Mouse (Mus musculus): ENCODE data around the gene Ttc7b. TPM values are rescaled to one million over a fixed set of nuclear protein-coding genes. Genes with fewer than 3 reads are reported as not detected.
A peak's percentile ranks its signal among the peaks of the same experiment; 100 is the strongest.

Gene Ttc7b
- total and polyA plus RNA-seq, 2 experiments = 7.7 to 10.7 TPM

DNA sequence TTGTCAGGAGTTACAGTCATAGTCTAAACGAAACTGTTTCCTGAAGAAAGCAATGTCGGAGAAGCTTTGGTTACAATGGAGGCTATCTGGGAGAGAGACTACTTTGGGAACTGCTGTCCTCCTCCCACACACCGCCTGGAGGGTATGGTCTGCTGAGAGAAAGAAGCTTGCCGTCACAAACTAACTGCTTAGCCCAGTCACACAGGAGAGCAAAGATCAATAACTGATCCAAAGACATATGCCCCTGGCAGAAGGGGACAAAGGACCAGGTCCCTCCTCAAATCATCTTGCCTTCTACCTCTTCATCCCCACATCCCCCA lies 117.7 kb downstream of the Ttc7b start:
- no peak for DNase-seq (ENCODE audit: extremely low read depth, low read depth, low spot score)
- WGBS = 94% methylated on average over 4 of the region's 4 CpGs
- H3K4me1 ChIP-seq (ENCODE audit: control insufficient read depth, insufficient read depth, low read length) = no peaks in the 10 kb centered on the region
- H3K79me2 ChIP-seq (ENCODE audit: control insufficient read depth, insufficient read depth, low read length) = no peaks in the 10 kb centered on the region
- H3K27me3 ChIP-seq (ENCODE audit: control insufficient read depth, insufficient read depth, low read length) = no peaks in the 10 kb centered on the region
- H3K36me3 ChIP-seq (ENCODE audit: control insufficient read depth, insufficient read depth, low read length) = peaks cover 21% of the 10 kb centered on the region
- no peak overlapping the region for H3K4me3 ChIP-seq (ENCODE audit: insufficient read depth, low read depth, low read length)
- H3K9ac ChIP-seq (ENCODE audit: low read depth, low read length) = no peak overlapping the region
- no peak overlapping the region for H3K27ac ChIP-seq (replicated peaks; ENCODE audit: insufficient read depth, low read depth, low read length)
- TF ChIP-seq POLR2A (IDR thresholded peaks at IDR 0.05; ENCODE audit: extremely low read depth, insufficient read depth, low read length) (no peak), CTCF (IDR thresholded peaks at IDR 0.05; ENCODE audit: low read depth, low read length) (no peak)

DNA sequence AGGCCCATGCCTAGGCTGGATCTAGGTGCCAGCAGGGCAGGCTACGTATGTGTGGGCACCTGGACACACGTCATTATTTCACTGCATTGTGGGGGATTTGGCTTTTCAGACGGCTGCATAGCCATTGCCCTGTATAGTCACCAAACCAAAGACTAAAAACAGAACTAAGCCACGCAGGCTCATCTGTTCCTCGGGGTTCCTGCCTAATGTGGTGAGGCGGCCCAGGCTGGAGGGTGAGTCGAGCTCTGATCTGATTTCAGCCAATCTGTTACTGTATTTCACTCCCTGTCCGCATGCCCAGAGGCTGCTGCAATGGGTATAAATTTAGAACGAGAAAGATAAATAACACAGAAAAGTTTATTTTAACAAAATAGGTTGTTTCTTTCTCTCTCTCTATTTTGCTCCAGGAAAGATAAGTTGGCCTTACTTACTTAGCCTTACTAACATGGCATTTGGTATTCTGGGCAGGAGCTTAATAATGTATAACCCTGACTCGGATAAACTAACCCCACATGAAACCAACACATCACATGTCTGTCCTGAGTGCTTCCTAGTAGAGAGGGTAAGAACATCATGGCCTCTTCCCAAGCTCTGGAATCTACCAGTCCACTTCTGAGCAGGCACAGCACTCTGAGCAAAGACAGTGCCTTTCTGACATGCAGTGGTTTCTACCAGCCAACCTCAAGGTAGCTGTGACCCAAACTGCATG lies 118.2 kb downstream of the Ttc7b start:
- no peak for DNase-seq (ENCODE audit: extremely low read depth, low read depth, low spot score)
- whole genome bisulfite sequencing = 94% methylated on average over 10 of the region's 10 CpGs
- Histone ChIP-seq H3K79me2 (ENCODE audit: control insufficient read depth, insufficient read depth, low read length) (no peaks in the 10 kb centered on the region), H3K9ac (ENCODE audit: low read depth, low read length) (no peak overlapping the region), H3K27ac (replicated peaks; ENCODE audit: insufficient read depth, low read depth, low read length) (no peak overlapping the region), H3K4me1 (ENCODE audit: control insufficient read depth, insufficient read depth, low read length) (no peaks in the 10 kb centered on the region), H3K27me3 (ENCODE audit: control insufficient read depth, insufficient read depth, low read length) (no peaks in the 10 kb centered on the region), H3K36me3 (ENCODE audit: control insufficient read depth, insufficient read depth, low read length) (peaks cover 21% of the 10 kb centered on the region), H3K4me3 (ENCODE audit: insufficient read depth, low read depth, low read length) (no peak overlapping the region)
- TF ChIP-seq CTCF (IDR thresholded peaks at IDR 0.05; ENCODE audit: low read depth, low read length) = no peak
- TF ChIP-seq POLR2A (IDR thresholded peaks at IDR 0.05; ENCODE audit: extremely low read depth, insufficient read depth, low read length) = no peak

DNA sequence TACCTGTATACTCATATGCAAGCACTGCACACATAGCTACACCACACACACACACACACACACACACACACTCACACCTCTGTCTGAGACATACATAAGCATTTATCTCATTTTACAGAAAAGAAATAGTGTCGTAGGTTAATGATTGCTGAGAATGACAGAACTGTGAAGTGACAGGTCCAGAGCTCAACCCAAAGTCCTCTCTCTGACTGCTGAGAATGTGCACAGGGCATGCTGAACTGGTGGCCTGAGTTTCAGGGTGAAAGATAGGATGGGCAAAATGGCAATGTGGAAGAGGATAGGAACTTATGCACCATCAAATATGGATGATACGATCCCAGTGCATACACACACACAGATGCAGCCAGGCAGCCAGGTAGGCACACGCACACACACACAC lies 120.5 kb downstream of the Ttc7b start:
- H3K27ac ChIP-seq (replicated peaks; ENCODE audit: insufficient read depth, low read depth, low read length) = no peak overlapping the region
- H3K4me1 ChIP-seq (ENCODE audit: control insufficient read depth, insufficient read depth, low read length) = no peaks in the 10 kb centered on the region
- no peaks in the 10 kb centered on the region for H3K27me3 ChIP-seq (ENCODE audit: control insufficient read depth, insufficient read depth, low read length)
- no peak overlapping the region for H3K4me3 ChIP-seq (ENCODE audit: insufficient read depth, low read depth, low read length)
- peak; percentile 48 for DNase-seq (ENCODE audit: extremely low read depth, low read depth, low spot score)
- TF ChIP-seq CTCF (IDR thresholded peaks at IDR 0.05; ENCODE audit: low read depth, low read length) = no peak
- no peak for TF ChIP-seq POLR2A (IDR thresholded peaks at IDR 0.05; ENCODE audit: extremely low read depth, insufficient read depth, low read length)
- H3K79me2 ChIP-seq (ENCODE audit: control insufficient read depth, insufficient read depth, low read length) = no peaks in the 10 kb centered on the region
- peaks cover 20% of the 10 kb centered on the region for H3K36me3 ChIP-seq (ENCODE audit: control insufficient read depth, insufficient read depth, low read length)
- WGBS = 72% methylated on average over 3 of the region's 3 CpGs
- H3K9ac ChIP-seq (ENCODE audit: low read depth, low read length) = no peak overlapping the region

DNA sequence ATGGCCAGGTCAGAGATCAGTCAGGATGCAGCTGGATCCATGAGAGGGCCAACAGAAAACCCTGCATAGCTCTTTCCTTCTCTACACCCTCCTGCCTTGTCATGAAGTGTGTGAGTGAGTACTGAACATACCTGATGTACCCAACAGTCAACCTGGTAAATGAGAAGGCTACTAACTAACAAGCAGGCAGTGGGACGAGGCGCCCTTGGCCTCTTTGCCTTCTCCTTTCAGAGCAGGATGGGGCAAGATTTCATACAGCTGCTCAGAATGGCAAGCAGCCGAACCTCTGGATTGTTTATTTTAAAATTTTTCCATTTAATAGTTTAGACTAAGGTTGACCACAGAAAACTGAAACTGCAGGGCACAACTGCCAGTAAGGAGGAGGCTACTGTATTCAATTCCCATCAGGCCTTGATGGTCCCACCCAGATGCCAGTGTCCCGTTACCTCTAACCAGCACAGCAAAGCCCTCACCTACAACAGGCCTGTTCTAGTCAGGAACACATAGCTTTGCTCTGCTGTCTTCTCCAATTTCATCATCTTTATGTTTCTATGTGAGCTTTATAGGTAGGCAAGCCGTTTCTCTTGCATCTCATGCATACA lies 121.4 kb downstream of the Ttc7b start:
- Histone ChIP-seq H3K36me3 (ENCODE audit: control insufficient read depth, insufficient read depth, low read length) (peaks cover 24% of the 10 kb centered on the region), H3K27ac (replicated peaks; ENCODE audit: insufficient read depth, low read depth, low read length) (no peak overlapping the region), H3K79me2 (ENCODE audit: control insufficient read depth, insufficient read depth, low read length) (no peaks in the 10 kb centered on the region), H3K4me3 (ENCODE audit: insufficient read depth, low read depth, low read length) (no peak overlapping the region), H3K9ac (ENCODE audit: low read depth, low read length) (no peak overlapping the region), H3K4me1 (ENCODE audit: control insufficient read depth, insufficient read depth, low read length) (no peaks in the 10 kb centered on the region), H3K27me3 (ENCODE audit: control insufficient read depth, insufficient read depth, low read length) (no peaks in the 10 kb centered on the region)
- TF ChIP-seq POLR2A (IDR thresholded peaks at IDR 0.05; ENCODE audit: extremely low read depth, insufficient read depth, low read length) = no peak
- no peak for TF ChIP-seq CTCF (IDR thresholded peaks at IDR 0.05; ENCODE audit: low read depth, low read length)
- WGBS = 90% methylated on average over 5 of the region's 5 CpGs
- no peak for DNase-seq (ENCODE audit: extremely low read depth, low read depth, low spot score)

GRCm38 (mm10) chr12:100398268-100398943 lies 122.2 kb downstream of the Ttc7b start:
- H3K4me1 ChIP-seq (ENCODE audit: control insufficient read depth, insufficient read depth, low read length) = no peaks in the 10 kb centered on the region

More at GRCm38 (mm10) chr12:100398268-100398943, 122.2 kb downstream of the Ttc7b start:
- H3K79me2 ChIP-seq (ENCODE audit: control insufficient read depth, insufficient read depth, low read length) = no peaks in the 10 kb centered on the region
- H3K36me3 ChIP-seq (ENCODE audit: control insufficient read depth, insufficient read depth, low read length) = peaks cover 25% of the 10 kb centered on the region
- H3K27me3 ChIP-seq (ENCODE audit: control insufficient read depth, insufficient read depth, low read length) = no peaks in the 10 kb centered on the region
- no peak overlapping the region for H3K4me3 ChIP-seq (ENCODE audit: insufficient read depth, low read depth, low read length)
- no peak overlapping the region for H3K27ac ChIP-seq (replicated peaks; ENCODE audit: insufficient read depth, low read depth, low read length)
- WGBS = 85% methylated on average over 8 of the region's 8 CpGs
- TF ChIP-seq POLR2A (IDR thresholded peaks at IDR 0.05; ENCODE audit: extremely low read depth, insufficient read depth, low read length) (no peak), CTCF (IDR thresholded peaks at IDR 0.05; ENCODE audit: low read depth, low read length) (no peak)
- H3K9ac ChIP-seq (ENCODE audit: low read depth, low read length) = no peak overlapping the region
- DNase-seq (ENCODE audit: extremely low read depth, low read depth, low spot score) = no peak
